Mouse (Mus musculus): ENCODE measurements at regions not wholly inside any gene's neighbourhood (a gene's known extent, or its start where the extent isn't known, plus 50 kb on each side); places are given as distances from the start of the nearest gene placed in this dataset.

DNA sequence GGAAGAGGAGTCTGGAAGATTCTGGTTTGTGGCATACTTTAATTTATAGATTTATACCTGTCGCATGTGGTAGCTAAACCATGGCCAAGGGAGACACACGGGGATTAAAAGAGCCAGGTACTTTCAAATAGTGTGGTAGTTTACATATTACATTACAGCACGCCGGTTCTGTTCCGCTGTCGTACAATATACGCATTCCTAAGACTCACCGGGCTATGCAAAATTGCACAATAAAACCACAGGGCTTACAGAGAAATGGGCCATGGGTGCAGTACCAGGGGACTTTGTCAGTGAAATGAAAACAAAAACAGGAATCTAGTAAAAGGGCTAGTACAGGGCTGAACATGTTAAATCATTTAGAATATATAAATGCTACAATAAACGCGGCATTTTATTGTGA lies 100.6 kb downstream of the Tmem30b start:
- no peak for DNase-seq

DNA sequence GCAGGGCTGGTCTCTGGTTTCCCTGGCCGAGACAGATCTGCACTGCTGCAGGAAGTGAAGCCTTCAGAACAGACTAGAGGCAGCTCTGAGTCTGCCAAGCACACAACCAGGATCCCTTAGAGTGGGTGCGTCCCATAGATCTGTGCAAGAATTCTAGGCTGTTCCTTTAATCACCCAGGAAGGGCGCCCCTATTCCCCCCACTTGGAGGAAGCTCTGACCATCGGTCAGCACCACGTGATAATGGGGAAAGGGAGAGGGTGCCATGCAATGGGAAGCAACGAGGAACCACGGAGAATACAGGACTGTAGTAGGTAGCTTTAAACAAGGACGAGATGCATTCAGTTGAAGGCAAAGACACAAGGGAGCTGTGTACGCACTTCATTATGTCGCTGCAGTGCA lies 101.1 kb downstream of the Tmem30b start:
- DNase-seq: peak; percentile 20

DNA sequence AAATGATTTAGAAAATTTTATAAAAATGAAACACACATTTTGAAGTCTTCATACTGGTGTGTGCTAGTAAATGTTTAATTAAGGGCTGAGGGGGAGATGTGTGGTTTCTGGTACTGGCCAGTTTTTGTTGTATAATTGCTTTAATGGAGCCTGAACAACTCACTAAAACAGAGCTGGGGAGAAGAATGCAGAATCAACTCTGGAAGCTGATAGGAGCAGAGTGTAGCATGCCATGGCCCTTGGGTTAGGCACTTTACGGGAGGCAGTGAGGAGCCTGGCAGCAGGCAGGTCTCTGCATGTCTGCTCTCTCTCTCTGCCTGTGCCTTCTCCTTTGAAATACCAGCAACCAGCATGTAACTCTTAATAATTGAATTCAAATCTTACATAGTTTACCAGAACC lies 104.9 kb downstream of the Tmem30b start:
- no peak for DNase-seq

DNA sequence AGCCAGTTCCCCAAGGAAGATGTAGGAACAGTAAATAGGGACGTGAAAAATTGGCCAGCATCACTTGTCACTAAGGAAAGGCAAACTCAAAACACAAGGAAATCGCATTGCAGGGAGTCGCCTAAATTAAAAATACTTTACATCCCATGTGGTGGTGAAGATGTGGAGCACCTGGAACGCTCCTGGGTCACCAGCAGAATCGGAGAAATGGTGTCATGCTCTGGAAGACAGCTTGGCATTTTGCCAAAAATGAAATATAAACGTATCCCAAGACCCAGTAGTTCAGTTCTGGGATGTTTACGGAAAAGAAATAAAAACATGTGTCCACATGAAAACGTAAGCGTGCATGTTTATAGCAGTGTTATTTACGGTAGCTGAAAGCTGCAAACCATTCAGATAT lies 111.5 kb downstream of the Tmem30b start:
- no peak for DNase-seq

DNA sequence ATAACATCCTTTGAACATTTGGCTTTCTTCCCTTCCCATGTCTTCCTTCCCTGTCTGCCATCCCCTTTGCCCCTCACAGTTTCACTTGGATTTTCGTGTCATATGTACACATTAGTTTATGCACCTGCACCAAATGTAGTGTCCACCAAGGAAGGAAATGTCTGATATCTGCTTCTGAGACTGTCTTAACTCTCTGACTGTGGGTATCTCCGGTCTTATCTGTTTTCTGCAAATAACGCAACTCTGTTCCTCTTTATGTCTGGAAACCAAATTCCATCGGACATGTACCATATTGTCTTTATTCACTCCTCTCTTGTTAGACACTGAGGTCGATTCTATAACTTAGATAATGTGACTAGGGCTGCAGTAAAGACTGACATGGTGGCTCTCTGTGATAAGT lies 113.6 kb downstream of the Tmem30b start:
- DNase-seq: no peak

DNA sequence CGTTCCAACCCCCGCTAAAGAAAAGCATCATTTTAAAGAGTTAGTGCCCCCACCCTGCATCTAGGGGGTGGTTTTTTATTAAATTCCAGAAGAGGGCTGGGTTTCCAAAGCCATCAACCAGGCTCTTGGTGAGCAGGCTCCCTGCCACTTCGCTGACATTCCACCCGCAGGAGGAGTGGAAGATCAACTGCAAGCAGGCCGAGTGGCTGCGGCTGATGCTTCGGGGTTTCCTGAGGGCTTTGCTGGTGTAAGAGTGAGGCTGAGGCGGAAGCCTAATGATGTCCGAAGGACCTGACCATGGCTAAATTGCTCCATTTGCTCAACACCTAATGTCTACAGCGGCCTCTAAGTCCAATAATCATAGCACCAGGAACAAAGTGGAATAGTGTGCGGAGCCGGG lies 118.0 kb downstream of the Tmem30b start:
- no peak for DNase-seq

DNA sequence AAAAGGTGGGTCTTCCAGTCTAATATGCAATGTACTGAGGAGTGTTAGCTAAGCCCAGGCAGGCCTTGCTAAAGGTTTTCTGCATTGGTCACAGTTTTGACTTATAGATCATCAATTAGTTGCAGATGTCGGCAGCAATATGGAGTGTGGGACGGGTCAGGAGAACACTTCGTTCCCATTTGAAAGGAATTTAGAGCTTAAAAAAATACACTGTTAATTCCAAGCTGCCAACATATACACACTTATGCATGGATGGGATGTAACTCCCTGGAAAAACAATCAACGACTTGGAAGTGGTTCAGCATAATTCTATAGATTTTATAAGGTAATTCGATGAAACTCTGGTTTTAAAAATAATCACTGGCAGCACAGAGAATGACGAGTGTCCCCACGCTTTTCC lies 121.4 kb downstream of the Tmem30b start:
- DNase-seq: no peak

DNA sequence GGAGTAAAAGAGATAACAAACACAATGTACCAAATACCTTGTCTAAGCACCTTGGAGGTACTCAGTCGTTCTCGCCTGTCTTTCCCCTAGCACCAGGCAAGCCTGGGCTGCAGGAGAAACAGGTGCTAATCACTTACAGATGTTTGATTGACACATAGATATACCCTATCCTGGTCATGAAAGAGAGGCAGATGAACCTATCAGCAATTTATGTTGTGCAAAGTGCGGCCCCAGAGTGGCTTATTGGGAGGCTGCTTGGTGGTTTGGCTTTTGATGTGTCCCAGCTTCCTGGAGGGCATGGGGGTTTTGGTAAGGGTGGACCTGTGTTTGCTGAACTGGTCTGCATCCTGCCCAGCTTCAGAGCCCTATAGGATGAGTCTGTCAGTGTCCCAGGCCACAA lies 129.1 kb downstream of the Tmem30b start:
- DNase-seq: no peak

DNA sequence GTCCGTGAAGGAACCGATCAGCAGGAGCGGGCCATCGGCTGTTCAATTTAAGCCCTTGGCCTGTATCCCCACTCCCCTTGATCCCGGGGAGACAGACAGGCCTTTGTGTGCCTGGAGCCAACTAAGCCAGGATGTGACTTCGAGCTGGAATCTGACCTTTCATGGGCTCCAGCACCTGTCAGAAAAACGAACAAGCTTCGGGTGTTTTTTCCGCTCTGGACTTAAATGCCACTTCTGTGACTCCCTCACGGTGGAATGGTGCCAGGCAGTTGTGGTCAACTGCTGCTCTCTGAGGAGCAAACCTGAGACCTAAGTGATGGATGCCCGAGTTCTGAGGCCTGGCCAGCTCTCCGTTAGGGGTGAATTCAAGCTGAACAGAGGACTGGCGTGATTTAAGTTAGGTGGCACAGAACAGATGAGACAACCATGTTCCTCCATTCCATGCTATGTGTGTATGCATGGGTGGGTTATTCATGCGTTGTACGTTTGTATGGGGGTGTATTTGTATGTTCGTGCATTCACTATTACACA lies 129.8 kb downstream of the Tmem30b start:
- DNase-seq: no peak

DNA sequence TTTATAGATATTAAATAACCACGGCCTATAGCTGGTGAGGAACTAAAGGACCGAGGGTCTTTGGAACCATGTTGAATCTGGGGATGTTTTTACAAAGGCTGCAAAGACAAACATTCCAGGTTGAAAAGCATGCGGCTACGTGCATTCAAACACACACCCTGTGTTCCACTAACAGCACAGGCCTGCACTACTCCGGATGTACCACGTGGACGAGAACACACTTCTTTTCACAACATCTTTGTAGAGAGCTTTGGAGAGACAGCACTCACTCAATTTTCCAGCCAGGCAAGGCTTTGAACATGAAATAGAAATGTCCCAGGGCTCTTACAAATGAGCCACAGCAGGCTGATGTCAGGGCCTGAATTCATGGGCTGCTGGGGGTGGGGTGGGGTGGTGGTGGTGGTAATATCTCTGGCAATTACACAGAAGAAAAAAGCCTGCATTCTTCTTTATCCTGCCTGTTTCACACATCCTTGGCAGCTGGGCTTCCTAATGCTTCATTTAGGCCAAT lies 129.3 kb downstream of the Slc38a6 start:
- no peak for DNase-seq

DNA sequence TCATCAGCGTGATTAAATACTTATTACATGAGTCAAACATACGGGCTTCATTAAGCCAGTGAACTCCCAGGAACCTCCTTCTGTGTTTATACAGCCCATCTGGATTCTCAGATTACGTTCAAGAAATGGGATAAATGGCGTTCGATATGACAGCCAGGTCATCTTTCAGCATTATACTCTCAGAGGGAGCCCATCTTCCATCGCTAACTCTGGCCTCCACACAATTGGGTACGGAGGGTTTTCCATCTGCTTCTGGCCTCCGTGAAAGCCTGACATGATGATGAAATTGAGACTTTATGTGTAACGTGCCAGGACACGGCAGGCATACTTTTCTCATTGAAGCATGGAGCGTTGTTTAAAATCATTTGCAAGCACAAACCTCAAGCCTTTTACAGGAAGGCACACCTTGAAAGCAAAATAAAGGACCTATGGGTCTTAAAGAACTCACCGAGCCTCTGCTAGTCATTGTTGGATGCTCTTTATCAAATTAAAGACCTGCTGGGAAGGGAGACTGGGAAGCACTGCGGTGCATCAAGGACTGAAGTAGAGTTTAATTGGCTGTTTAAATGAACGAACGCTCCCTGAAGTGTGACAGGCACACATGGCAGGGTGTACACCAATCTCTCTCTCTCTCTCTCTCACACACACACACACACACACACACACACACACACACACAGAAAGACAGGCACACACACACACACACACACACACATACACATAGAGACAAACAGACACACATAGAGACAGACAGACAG lies 127.0 kb downstream of the Slc38a6 start:
- DNase-seq: no peak

DNA sequence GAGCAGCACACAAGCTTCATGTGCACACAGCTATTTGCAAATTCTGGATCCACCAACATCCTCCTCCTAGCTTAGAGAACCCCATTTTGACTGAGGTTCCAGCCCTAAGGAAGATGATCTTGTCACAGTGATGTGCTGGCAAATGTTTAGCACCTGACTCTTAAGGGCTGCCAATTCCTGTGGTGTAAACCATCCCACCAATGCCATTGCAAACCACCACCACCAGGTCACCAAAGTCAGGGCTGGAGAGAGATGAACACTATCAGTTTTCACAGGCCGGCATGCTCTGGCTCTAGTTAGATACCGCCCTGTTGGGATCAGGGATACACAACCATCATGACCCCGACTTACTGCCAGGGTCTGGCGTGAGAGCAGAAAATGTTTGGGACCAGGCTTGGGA lies 125.9 kb downstream of the Slc38a6 start:
- no peak for DNase-seq

DNA sequence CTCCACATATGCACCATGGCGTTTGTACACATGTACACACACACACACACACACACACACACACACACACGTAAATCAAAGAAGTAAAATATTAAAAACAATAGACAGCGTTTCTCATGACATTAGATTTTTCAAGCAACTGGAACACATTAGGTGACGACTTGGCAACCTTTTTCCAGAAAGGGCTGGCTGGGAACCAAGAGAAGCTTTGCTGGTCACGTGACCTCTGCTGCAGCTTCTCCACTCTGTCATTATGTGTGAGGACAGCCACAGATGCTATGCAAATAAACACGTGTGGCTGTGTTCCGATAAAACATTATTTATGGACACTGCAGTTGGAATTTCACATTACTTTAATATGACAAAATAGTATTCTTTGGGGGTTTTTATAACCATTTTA lies 124.3 kb downstream of the Slc38a6 start:
- no peak for DNase-seq

DNA sequence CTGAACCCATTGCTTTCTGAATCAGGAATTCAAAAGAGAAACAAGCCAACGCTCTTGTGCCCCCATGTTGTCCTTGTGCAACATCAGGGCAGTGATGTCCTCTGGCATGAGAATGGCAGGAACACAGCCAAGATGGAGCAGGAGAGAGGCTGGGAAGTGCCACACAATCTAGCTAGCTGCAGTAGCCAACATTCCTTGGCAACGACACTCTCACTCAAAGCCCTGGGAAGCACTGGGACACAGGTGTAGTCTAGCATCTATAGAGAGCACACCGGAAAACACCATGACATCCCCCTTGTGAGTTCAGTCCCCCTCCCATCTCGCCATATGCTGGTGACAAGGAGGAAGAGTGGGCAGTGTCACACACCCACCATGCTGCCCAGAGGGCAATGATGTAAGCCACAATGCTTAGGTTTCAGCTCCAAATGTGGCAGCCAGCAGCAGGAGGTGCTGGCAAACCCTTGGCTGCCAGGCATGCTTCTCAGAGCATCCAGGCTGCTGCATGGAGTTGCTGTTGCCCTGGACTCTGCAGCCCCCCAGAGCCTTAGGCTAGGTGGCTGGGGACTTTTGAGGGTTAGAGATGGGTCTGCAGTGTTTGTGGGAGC lies 123.0 kb downstream of the Slc38a6 start:
- no peak for DNase-seq

DNA sequence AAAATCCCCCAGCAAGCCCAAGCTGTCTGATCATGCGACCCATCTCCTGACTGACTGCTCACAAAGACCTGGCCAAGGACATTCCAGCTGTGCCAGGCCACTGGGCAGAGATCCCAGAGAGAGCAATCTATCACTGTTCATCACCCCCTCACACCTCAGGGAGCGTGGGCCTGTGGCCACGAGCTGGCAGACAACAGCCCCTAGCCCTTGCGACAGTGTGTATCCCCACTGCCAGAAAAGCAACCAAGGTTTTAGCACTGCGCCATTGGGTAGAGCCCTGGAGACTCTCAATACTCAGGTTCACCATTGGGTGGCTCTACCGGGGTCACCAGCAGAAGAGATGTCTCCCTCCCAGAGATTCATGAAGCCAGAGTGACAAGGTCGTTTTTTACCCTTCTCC lies 122.0 kb downstream of the Slc38a6 start:
- no peak for DNase-seq

DNA sequence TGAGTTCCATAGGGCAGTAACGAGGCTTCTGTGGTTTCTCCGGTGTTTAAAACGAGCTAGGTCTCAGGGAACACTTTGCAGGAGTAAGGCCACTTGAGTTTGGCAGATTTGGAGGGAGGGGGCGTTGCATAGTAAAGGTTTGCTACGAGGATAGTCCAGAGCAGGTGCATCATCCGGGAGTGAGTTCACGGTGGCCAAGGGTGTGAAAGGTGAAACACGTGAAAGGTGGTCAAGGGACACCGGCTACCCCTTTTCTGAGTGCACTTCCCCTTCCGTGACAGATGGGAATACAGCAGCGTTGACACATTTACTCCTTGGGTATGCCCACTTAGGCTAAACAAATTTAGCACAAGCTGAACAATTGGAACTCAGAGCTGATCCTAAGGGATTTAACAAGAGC lies 121.6 kb downstream of the Slc38a6 start:
- no peak for DNase-seq

DNA sequence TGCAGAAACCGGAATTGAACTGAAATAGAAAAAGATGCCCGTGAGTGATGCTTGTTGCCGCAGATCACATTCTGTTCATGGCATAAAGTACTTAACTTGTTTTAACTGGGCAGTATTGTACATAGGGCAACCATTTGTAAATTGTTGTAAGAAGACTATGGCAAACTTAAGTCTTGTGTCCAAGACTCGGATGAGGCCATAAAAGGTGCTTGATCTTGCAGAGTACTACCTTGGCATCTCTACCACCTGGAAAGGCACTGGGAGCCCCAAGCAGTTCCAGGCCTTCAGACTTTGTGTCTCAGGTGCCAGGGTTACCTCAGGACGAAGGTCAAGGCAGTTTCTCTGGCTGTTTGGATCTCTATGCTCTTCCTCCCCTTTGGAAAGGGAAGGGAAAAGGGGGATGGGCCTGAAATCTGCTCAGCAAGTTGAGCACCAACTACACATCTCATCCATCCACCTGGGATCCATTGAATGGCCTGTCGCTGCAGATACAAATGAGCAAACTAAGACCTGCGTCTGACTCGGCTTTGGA lies 120.0 kb downstream of the Slc38a6 start:
- peak; percentile 1 for DNase-seq

DNA sequence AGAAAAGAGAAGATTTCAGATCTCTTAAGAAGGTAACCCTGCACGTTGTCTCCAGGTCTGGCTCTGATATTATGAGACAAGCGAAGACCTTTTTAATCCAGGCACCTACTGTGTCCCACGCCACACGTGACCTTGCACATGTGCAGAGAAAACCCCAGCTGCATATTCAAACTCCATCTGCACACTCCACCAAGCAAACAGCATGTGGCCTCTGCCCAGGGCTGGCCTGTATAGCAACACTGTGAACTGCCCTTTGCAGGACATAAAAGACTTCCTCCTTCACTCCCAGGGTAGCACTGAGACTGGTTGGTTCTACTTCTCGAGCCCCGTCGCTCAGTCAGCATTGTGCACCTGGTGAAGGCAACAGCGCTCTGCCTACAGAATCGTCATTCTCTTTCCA lies 119.0 kb downstream of the Slc38a6 start:
- DNase-seq: no peak

DNA sequence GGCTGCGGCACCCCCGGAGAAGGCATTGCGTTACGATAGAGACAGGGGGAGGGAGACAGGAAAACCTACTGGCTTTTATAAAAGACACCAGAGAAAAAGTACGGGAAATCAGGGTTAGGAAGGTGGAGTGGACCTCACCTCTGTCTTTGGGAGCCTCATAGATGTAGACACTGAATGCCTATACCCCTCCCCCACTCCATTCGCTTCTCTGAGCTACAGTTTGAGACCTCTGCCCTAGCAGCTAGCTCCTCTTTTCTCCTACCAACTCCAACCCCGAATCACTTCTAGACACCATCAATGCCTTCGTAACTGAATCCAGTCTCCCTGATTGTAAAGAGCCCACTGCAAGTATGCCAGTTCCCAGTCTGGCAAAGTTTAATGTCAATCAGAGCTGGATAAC lies 118.5 kb downstream of the Slc38a6 start:
- no peak for DNase-seq

DNA sequence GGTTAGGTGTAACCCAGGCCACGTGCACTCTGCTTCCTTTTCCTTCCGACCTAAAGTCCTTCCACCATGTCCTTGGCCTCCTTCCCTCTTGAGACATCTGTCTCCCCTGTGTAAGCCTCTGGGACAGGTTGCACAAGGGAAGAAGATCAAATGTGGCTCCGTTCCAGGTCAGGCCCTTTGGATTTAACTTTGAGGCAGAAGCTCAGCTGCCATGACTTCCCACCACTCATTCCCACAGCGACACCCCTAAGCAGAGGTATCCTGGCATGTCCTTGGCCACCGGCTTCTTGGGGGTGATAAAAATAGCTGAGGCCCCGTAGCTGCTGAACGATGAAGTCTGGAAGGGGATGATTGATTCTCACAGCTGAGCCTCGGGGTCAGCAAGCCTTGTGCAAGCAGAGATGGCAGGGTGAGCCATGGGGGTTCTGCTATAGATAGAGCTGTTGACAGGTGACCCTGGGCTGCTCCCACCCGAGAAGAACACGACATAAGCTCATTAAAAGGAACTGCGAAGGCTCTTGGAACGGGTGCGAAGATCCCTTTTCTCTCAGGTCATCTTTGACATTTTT lies 117.4 kb downstream of the Slc38a6 start:
- no peak for DNase-seq

All from thymus, postnatal 14 days (tissue).